ENCODE assay signal across 15 mouse cellular contexts in genomic region chr15:100735953-100736300, GRCm38 (mm10). TPM values are rescaled to one million over a fixed set of nuclear protein-coding genes. Genes with fewer than 3 reads are reported as not detected.
A peak's percentile ranks its signal among the peaks of the same experiment; 100 is the strongest.
DNase-seq lines count a peak whose midpoint lies in the region; ATAC-seq lines count a peak whose summit lies in the region.
"Had no signal": no experiment of that assay in that cellular context is flagged by ENCODE, and none has a peak within 500 bp of the region (broad histone marks: within the 10 kb centered on the region; RNA-seq: fewer than 3 reads in every experiment).

No protein-coding gene starts in this region.

- peak; percentile 36 for ATAC-seq in erythroblast, adult 5-6 weeks (replicated peaks; ENCODE audit: low FRiP score, poor library complexity, severe bottlenecking)
- no peak for ATAC-seq in liver, embryonic 16.5 days (ENCODE audit: low read depth)
- ATAC-seq in forebrain, embryonic 16.5 days, result no peak
- no peak for ATAC-seq in midbrain, embryonic 11.5 days (ENCODE audit: low FRiP score)
- ATAC-seq: forebrain, embryonic 15.5 days had no signal

- no peaks in the 10 kb centered on the region for H3K36me3 ChIP-seq in liver, embryonic 16.5 days (ENCODE audit: control insufficient read depth, insufficient read depth)
- no peaks in the 10 kb centered on the region for H3K36me3 ChIP-seq in forebrain, embryonic 16.5 days (ENCODE audit: control insufficient read depth, insufficient read depth)
- H3K36me3 ChIP-seq in midbrain, embryonic 11.5 days (ENCODE audit: control insufficient read depth, insufficient read depth, low read length), result no peaks in the 10 kb centered on the region
- H3K36me3 ChIP-seq: forebrain, embryonic 15.5 days; limb, embryonic 15.5 days had no signal

- peak; percentile 7 for DNase-seq in thymus, postnatal 4 days
- no peak for DNase-seq in thymus, postnatal 0 days (ENCODE audit: low spot score)
- no peak for DNase-seq in midbrain, embryonic 11.5 days (ENCODE audit: low spot score, missing footprints)
- no peak for DNase-seq in left cerebral cortex, adult 18-20 months (ENCODE audit: low spot score in 2 of 2)
- DNase-seq: cerebellum, adult 9-11 months; gastrocnemius, adult 2 months; lung, postnatal 36 days; midbrain, embryonic 14.5 days; right cerebral cortex, postnatal 4 days had no signal

- 25% methylated on average over 9 of the region's 9 CpGs for WGBS in liver, embryonic 16.5 days (ENCODE audit: insufficient replicate concordance)
- WGBS in forebrain, embryonic 16.5 days, result 89% methylated on average over 9 of the region's 9 CpGs
- WGBS in midbrain, embryonic 11.5 days, result 88% methylated on average over 9 of the region's 9 CpGs

- H3K9me3 ChIP-seq in liver, embryonic 16.5 days (replicated peaks; ENCODE audit: control insufficient read depth, low read length), result no peaks in the 10 kb centered on the region
- no peaks in the 10 kb centered on the region for H3K9me3 ChIP-seq in forebrain, embryonic 16.5 days (ENCODE audit: control insufficient read depth, low read length)
- no peaks in the 10 kb centered on the region for H3K9me3 ChIP-seq in midbrain, embryonic 11.5 days (ENCODE audit: control insufficient read depth, low read length)
- H3K9me3 ChIP-seq: forebrain, embryonic 15.5 days; limb, embryonic 15.5 days had no signal

- H3K4me3 ChIP-seq in liver, embryonic 16.5 days (ENCODE audit: low read depth, low read length), result no peak overlapping the region
- H3K4me3 ChIP-seq in forebrain, embryonic 16.5 days (replicated peaks; ENCODE audit: low read length), result no peak overlapping the region
- H3K4me3 ChIP-seq in midbrain, embryonic 11.5 days (ENCODE audit: low read depth, low read length), result no peak overlapping the region
- H3K4me3 ChIP-seq: forebrain, embryonic 15.5 days; gastrocnemius, adult 2 months; layer of hippocampus, adult 2 months; limb, embryonic 15.5 days had no signal

- H3K9ac ChIP-seq in liver, embryonic 16.5 days (ENCODE audit: low read depth, low read length), result no peak overlapping the region
- no peak overlapping the region for H3K9ac ChIP-seq in forebrain, embryonic 16.5 days (replicated peaks; ENCODE audit: low read depth, low read length)
- no peak overlapping the region for H3K9ac ChIP-seq in midbrain, embryonic 11.5 days (ENCODE audit: low read length)
- H3K9ac ChIP-seq: forebrain, embryonic 15.5 days; limb, embryonic 15.5 days had no signal

- peaks cover 3% of the 10 kb centered on the region for H3K27me3 ChIP-seq in liver, embryonic 16.5 days (ENCODE audit: control insufficient read depth, insufficient read depth, low read depth, low read length)
- no peaks in the 10 kb centered on the region for H3K27me3 ChIP-seq in forebrain, embryonic 16.5 days (replicated peaks; ENCODE audit: control insufficient read depth, insufficient read depth, low read length)
- H3K27me3 ChIP-seq in midbrain, embryonic 11.5 days (ENCODE audit: control insufficient read depth, insufficient read depth, low read length), result peaks cover 4% of the 10 kb centered on the region; the same call in 1 of the 2 replicates

- peaks cover 31% of the 10 kb centered on the region for H3K4me1 ChIP-seq in liver, embryonic 16.5 days (ENCODE audit: control insufficient read depth, low read depth, low read length)
- H3K4me1 ChIP-seq in forebrain, embryonic 16.5 days (replicated peaks; ENCODE audit: control insufficient read depth, insufficient read depth, low read length), result no peaks in the 10 kb centered on the region
- H3K4me1 ChIP-seq in midbrain, embryonic 11.5 days (ENCODE audit: control insufficient read depth, insufficient read depth, low read length), result no peaks in the 10 kb centered on the region
- H3K4me1 ChIP-seq: forebrain, embryonic 15.5 days had no signal

- H3K27ac ChIP-seq in liver, embryonic 16.5 days (ENCODE audit: low read length), result peak overlapping the region; percentile 1; the same call in 1 of the 2 replicates
- H3K27ac ChIP-seq in forebrain, embryonic 16.5 days (ENCODE audit: low read length), result no peak overlapping the region
- no peak overlapping the region for H3K27ac ChIP-seq in midbrain, embryonic 11.5 days (ENCODE audit: low read depth, low read length)
- H3K27ac ChIP-seq: forebrain, embryonic 15.5 days; gastrocnemius, adult 2 months; layer of hippocampus, adult 2 months; limb, embryonic 15.5 days had no signal

- no peak overlapping the region for H3K4me2 ChIP-seq in liver, embryonic 16.5 days (ENCODE audit: low read depth, low read length)
- no peak overlapping the region for H3K4me2 ChIP-seq in forebrain, embryonic 16.5 days (ENCODE audit: low read length)
- H3K4me2 ChIP-seq in midbrain, embryonic 11.5 days, result no peak overlapping the region
- H3K4me2 ChIP-seq: forebrain, embryonic 15.5 days; limb, embryonic 15.5 days had no signal

RNA-seq across cellular contexts. Expression of gene Galnt6, which starts 6.8 kb away (rescaled TPM):
- 16.6 and 16.9 TPM in 2 replicates for polyA plus RNA-seq in thymus, postnatal 0 days (2015; fragmentation: Nextera tagmentation; extraction: Ambion mirVana)
- 3.6 and 4.0 TPM in 2 replicates for total RNA-seq in erythroblast, adult 5-6 weeks (2015; ENCODE audit: low replicate concordance)
- total RNA-seq in erythroblast, adult 5-6 weeks (2017; ENCODE audit: low replicate concordance), result 4.5 and 4.9 TPM in 2 replicates
- 1.8 TPM in 2 replicates for polyA plus RNA-seq in liver, embryonic 16.5 days (2015; fragmentation: Nextera tagmentation; extraction: Ambion mirVana)
- polyA plus RNA-seq in forebrain, embryonic 16.5 days (2015; fragmentation: Nextera tagmentation; extraction: Ambion mirVana), result 0.34 and 0.39 TPM in 2 replicates
- polyA plus RNA-seq in midbrain, embryonic 11.5 days (2014; fragmentation: Nextera tagmentation; extraction: Ambion mirVana), result 0.04 TPM in 1 of 2 replicates, not detected in the other
- 1 to 10 TPM; 5.7 to 6.7 TPM for total RNA-seq in left cerebral cortex, adult 18-20 months (2021)

RNA-seq across cellular contexts. Expression of gene Slc4a8, which starts 25.6 kb away (rescaled TPM):
- 2.1 and 2.7 TPM in 2 replicates for polyA plus RNA-seq in thymus, postnatal 0 days (2015; fragmentation: Nextera tagmentation; extraction: Ambion mirVana)
- total RNA-seq in erythroblast, adult 5-6 weeks (2015; ENCODE audit: low replicate concordance), result under 0.01 and 1.3 TPM in 2 replicates
- total RNA-seq in erythroblast, adult 5-6 weeks (2017; ENCODE audit: low replicate concordance), result 0.09 and 0.42 TPM in 2 replicates
- polyA plus RNA-seq in liver, embryonic 16.5 days (2015; fragmentation: Nextera tagmentation; extraction: Ambion mirVana), result 0.46 and 0.76 TPM in 2 replicates
- polyA plus RNA-seq in forebrain, embryonic 16.5 days (2015; fragmentation: Nextera tagmentation; extraction: Ambion mirVana), result 20.8 and 25.7 TPM in 2 replicates
- 7.1 and 9.2 TPM in 2 replicates for polyA plus RNA-seq in midbrain, embryonic 11.5 days (2014; fragmentation: Nextera tagmentation; extraction: Ambion mirVana)
- 10 to 100 TPM; 67.6 to 73.7 TPM for total RNA-seq in left cerebral cortex, adult 18-20 months (2021)

RNA-seq across cellular contexts. Expression of gene Cela1, which starts 48.2 kb away (rescaled TPM):
- 6.2 and 13.1 TPM in 2 replicates for polyA plus RNA-seq in thymus, postnatal 0 days (2015; fragmentation: Nextera tagmentation; extraction: Ambion mirVana)
- 31.3 and 37.1 TPM in 2 replicates for total RNA-seq in erythroblast, adult 5-6 weeks (2015; ENCODE audit: low replicate concordance)
- total RNA-seq in erythroblast, adult 5-6 weeks (2017; ENCODE audit: low replicate concordance), result 12.3 and 20.9 TPM in 2 replicates
- polyA plus RNA-seq in liver, embryonic 16.5 days (2015; fragmentation: Nextera tagmentation; extraction: Ambion mirVana), result 20.3 and 30.0 TPM in 2 replicates
- polyA plus RNA-seq in forebrain, embryonic 16.5 days (2015; fragmentation: Nextera tagmentation; extraction: Ambion mirVana), result 1.1 and 1.4 TPM in 2 replicates
- polyA plus RNA-seq in midbrain, embryonic 11.5 days (2014; fragmentation: Nextera tagmentation; extraction: Ambion mirVana), result 1.1 and 1.4 TPM in 2 replicates
- total RNA-seq in left cerebral cortex, adult 18-20 months (2021), result 1 to 10 TPM; 2.7 TPM
- total RNA-seq: gastrocnemius, adult 2 months had no signal
